Mouse (Mus musculus): ENCODE measurements around the gene Eda2r.

The Eda2r gene

GRCm38 (mm10) chrX:97377065-97377421, at the start of gene Eda2r:
Gene Eda2r (minus strand): TSS chrX:97377216.
- in situ Hi-C loops (cut with MseI, MboI): no loop called here

GRCm38 (mm10) chrX:97397872-97398271, 20.9 kb upstream of the Eda2r start:
- in situ Hi-C loops (cut with MseI, MboI): no loop called here

GRCm38 (mm10) chrX:97378076-97378475, 1.1 kb upstream of the Eda2r start:
- in situ Hi-C loops (cut with MseI, MboI): no loop called here

- in situ Hi-C loops (cut with MseI, MboI): no loop called here
Measured at GRCm38 (mm10) chrX:97376321-97377064, 523 bp downstream of the Eda2r start.

GRCm38 (mm10) chrX:97372826-97373225, 4.2 kb downstream of the Eda2r start:
- in situ Hi-C loops (cut with MseI, MboI): no loop called here

GRCm38 (mm10) chrX:97369206-97369605, 7.8 kb downstream of the Eda2r start:
- in situ Hi-C loops (cut with MseI, MboI): no loop called here

GRCm38 (mm10) chrX:97368741-97369140, 8.3 kb downstream of the Eda2r start:
- in situ Hi-C loops (cut with MseI, MboI): no loop called here

- in situ Hi-C loops (cut with MseI, MboI): no loop called here
Measured at GRCm38 (mm10) chrX:97360919-97361318, 16.1 kb downstream of the Eda2r start.

GRCm38 (mm10) chrX:97327891-97328290, 49.1 kb downstream of the Eda2r start:
- in situ Hi-C loops (cut with MseI, MboI): no loop called here
